In the genomic region with DNA sequence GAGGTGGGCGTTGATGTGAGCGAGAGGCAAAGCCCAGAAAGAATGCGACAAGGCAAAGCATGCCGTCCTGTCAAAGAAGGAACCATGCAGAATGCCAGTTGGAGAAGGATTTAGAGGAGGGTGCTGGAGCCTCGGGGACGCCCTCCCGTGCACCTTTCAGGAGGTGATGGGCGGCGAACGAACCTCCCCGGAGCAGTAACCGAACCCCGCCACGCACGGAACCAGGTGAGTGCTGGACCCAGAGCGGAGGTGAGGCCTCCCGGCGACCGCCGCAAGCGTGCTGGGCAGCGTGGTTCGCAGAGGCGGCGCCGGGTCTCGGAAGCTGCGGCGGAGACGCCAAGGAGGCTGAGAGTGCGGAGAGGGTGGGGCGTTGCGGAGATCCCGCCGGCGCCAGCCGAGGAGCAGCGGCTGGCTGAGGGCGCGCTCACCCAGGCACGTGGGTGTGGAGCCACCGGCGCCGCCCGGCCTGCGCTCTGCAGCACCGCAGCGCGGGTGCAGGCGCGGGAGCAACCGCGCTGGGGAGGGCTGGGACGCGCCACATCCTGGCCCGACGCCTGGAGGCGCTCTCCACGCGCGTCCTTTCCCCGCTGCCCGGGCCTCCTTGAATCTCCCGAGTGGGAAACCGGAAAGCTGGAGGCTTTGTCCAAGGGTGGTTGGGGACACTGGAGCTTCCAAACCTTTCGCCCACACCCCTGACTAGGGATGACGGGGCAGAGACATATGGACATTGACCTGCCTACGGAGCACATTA, we compare ENCODE assay signal across 8 mouse cellular contexts.
DNase-seq lines count a peak whose midpoint lies in the region; ATAC-seq and TF ChIP-seq lines count a peak whose summit lies in the region.

No protein-coding gene starts in this region.

- DNase-seq in gastrocnemius, adult 2 months: no peak
- no peak for DNase-seq in gastrocnemius, postnatal 25 days
- DNase-seq in ES-E14 (ENCODE audit: low read depth, low spot score): no peak
- DNase-seq in yolk sac, embryonic 10.5 days (ENCODE audit: low spot score): peak; percentile 15
- no peak for DNase-seq in thymus, postnatal 25 days

- H3K27me3 ChIP-seq in forebrain, embryonic 12.5 days: peaks cover 83% of the 10 kb centered on the region
- H3K27me3 ChIP-seq in intestine, embryonic 16.5 days (replicated peaks; ENCODE audit: control insufficient read depth, insufficient read depth, low read length): peaks cover 68% of the 10 kb centered on the region
- peaks cover 81% of the 10 kb centered on the region for H3K27me3 ChIP-seq in midbrain, embryonic 13.5 days

- no peaks in the 10 kb centered on the region for H3K36me3 ChIP-seq in ES-E14 (ENCODE audit: control insufficient read depth, insufficient read depth, low read length, poor library complexity, severe bottlenecking)
- H3K36me3 ChIP-seq in forebrain, embryonic 12.5 days (replicated peaks): no peaks in the 10 kb centered on the region
- H3K36me3 ChIP-seq in intestine, embryonic 16.5 days (ENCODE audit: control insufficient read depth, insufficient read depth, low read length): no peaks in the 10 kb centered on the region
- no peaks in the 10 kb centered on the region for H3K36me3 ChIP-seq in midbrain, embryonic 13.5 days

- H3K4me3 ChIP-seq in gastrocnemius, adult 2 months: peak overlapping the region; percentile 37
- H3K4me3 ChIP-seq in ES-E14 (ENCODE audit: insufficient read depth in 1 of 2, low read depth in 1 of 2, low read length in 2 of 2, poor library complexity in 1 of 2, severe bottlenecking in 1 of 2): peak overlapping the region; percentile 58 to 63
- peak overlapping the region; percentile 47 for H3K4me3 ChIP-seq in forebrain, embryonic 12.5 days (replicated peaks)
- peak overlapping the region; percentile 46 for H3K4me3 ChIP-seq in intestine, embryonic 16.5 days (ENCODE audit: low read length)
- H3K4me3 ChIP-seq in midbrain, embryonic 13.5 days (replicated peaks): peak overlapping the region; percentile 48

- peak overlapping the region; percentile 69 for H3K4me2 ChIP-seq in forebrain, embryonic 12.5 days
- peak overlapping the region; percentile 69 for H3K4me2 ChIP-seq in intestine, embryonic 16.5 days (ENCODE audit: low read depth, low read length)
- peak overlapping the region; percentile 79 for H3K4me2 ChIP-seq in midbrain, embryonic 13.5 days (replicated peaks)

- under 1% methylated on average over 68 of the region's 68 CpGs for WGBS in forebrain, embryonic 12.5 days
- under 1% methylated on average over 58 of the region's 68 CpGs for whole genome bisulfite sequencing in intestine, embryonic 16.5 days
- under 1% methylated on average over 66 of the region's 68 CpGs for WGBS in midbrain, embryonic 13.5 days

- ATAC-seq in forebrain, embryonic 12.5 days (ENCODE audit: low FRiP score): peak; percentile 28
- peak; percentile 43; the same call in 1 of the 2 replicates for ATAC-seq in intestine, embryonic 16.5 days
- peak; percentile 49 for ATAC-seq in midbrain, embryonic 13.5 days

- no peaks in the 10 kb centered on the region for H3K9me3 ChIP-seq in ES-E14 (ENCODE audit: control insufficient read depth, insufficient read depth, low read depth, low read length)
- H3K9me3 ChIP-seq in forebrain, embryonic 12.5 days: 0 out of 2 replicates have a peak, but pooled peaks cover 3% of the 10 kb centered on the region
- H3K9me3 ChIP-seq in intestine, embryonic 16.5 days (ENCODE audit: control insufficient read depth, low read length): no peaks in the 10 kb centered on the region
- no peaks in the 10 kb centered on the region for H3K9me3 ChIP-seq in midbrain, embryonic 13.5 days

- no peak overlapping the region for H3K27ac ChIP-seq in gastrocnemius, adult 2 months
- no peak overlapping the region for H3K27ac ChIP-seq in ES-E14 (ENCODE audit: insufficient read depth, low read depth, low read length, poor library complexity, severe bottlenecking)
- no peak overlapping the region for H3K27ac ChIP-seq in forebrain, embryonic 12.5 days
- H3K27ac ChIP-seq in intestine, embryonic 16.5 days (ENCODE audit: low read length): no peak overlapping the region
- peak overlapping the region; percentile 40; the same call in 1 of the 2 replicates for H3K27ac ChIP-seq in midbrain, embryonic 13.5 days

- in situ Hi-C loops in ES-E14 (cut with MboI; ENCODE audit: low sequenced_read_pairs in 2 of 2, unreplicated experiment in 2 of 2): no loop called here

- TF ChIP-seq CTCF in gastrocnemius, adult 2 months (IDR thresholded peaks at IDR 0.05): no peak

- intact Hi-C loops in gastrocnemius, adult 2 months (cut with DNase I): no loop called here

- H3K4me1 ChIP-seq in ES-E14 (ENCODE audit: control insufficient read depth in 2 of 2, insufficient read depth in 2 of 2, low read length in 2 of 2, poor library complexity in 1 of 2): peaks cover 4 to 15% of the 10 kb centered on the region in 2 experiments; a peak in 3 of 4 replicates
- peaks cover 37% of the 10 kb centered on the region for H3K4me1 ChIP-seq in forebrain, embryonic 12.5 days
- H3K4me1 ChIP-seq in intestine, embryonic 16.5 days (ENCODE audit: control insufficient read depth, insufficient read depth, low read length): peaks cover 32% of the 10 kb centered on the region
- H3K4me1 ChIP-seq in midbrain, embryonic 13.5 days (replicated peaks): peaks cover 33% of the 10 kb centered on the region

- H3K9ac ChIP-seq in ES-E14 (ENCODE audit: insufficient read depth, low read depth, low read length, poor library complexity, severe bottlenecking): peak overlapping the region; percentile 28
- H3K9ac ChIP-seq in forebrain, embryonic 12.5 days: peak overlapping the region; percentile 38
- no peak overlapping the region for H3K9ac ChIP-seq in intestine, embryonic 16.5 days (ENCODE audit: low read depth, low read length)
- peak overlapping the region; percentile 65 for H3K9ac ChIP-seq in midbrain, embryonic 13.5 days (replicated peaks)

TF ChIP-seq in ES-E14, 5 proteins besides CTCF, POLR2A, EP300 and RAD21:
- TF ChIP-seq MAFK (IDR thresholded peaks at IDR 0.05; ENCODE audit: insufficient read depth, low read depth, low read length): no peak
- TF ChIP-seq ZC3H11A (IDR thresholded peaks at IDR 0.05; ENCODE audit: borderline replicate concordance, low read depth, low read length): no peak
- no peak for TF ChIP-seq CHD2 (IDR thresholded peaks at IDR 0.05; ENCODE audit: low read depth, low read length)
- no peak for TF ChIP-seq HCFC1 (IDR thresholded peaks at IDR 0.05; ENCODE audit: borderline replicate concordance, insufficient read depth, low read length)
- no peak for TF ChIP-seq ZNF384 (IDR thresholded peaks at IDR 0.05; ENCODE audit: low read depth, low read length)
TF ChIP-seq in ES-E14: peak in this region for 0.
